Mouse (Mus musculus) heart, embryonic 15.5 days (tissue): ENCODE results near the gene Ccpg1os. TPM values are rescaled to one million over a fixed set of nuclear protein-coding genes. Genes with fewer than 3 reads are reported as not detected.

Experiments used
- ATAC-seq: fragments of 200-750 bp; cut with Nextera tagmentation; replicated peaks from 2 replicates; pipeline ENCODE4 v1.8.0; 2017; ENCODE audit warnings: low read depth, moderate TSS enrichment; ENCODE audit not compliant: insufficient number of reproducible peaks, insufficient read depth, low FRiP score
- H3K27ac ChIP-seq: fragments of 300-500 bp; sonication (generic); 2 replicates; pipeline ENCODE4 v1.5.1; 2015; ENCODE audit warnings: mild to moderate bottlenecking, inconsistent platforms
- H3K27me3 ChIP-seq: fragments of 300-500 bp; sonication (generic); 2 replicates; pipeline ENCODE4 v1.6.1; 2015; ENCODE audit warnings: inconsistent platforms
- H3K36me3 ChIP-seq: fragments of 300-500 bp; sonication (generic); 2 replicates; pipeline ENCODE4 v1.6.1; 2015; ENCODE audit warnings: mild to moderate bottlenecking, inconsistent platforms
- H3K4me1 ChIP-seq: fragments of 300-500 bp; sonication (generic); replicated peaks from 2 replicates; pipeline ENCODE4 v1.6.1; 2015; ENCODE audit warnings: inconsistent platforms
- H3K4me2 ChIP-seq: fragments of 300-500 bp; sonication (generic); 2 replicates; pipeline ENCODE4 v1.6.1; 2015; ENCODE audit warnings: inconsistent platforms, mild to moderate bottlenecking, moderate library complexity
- H3K4me3 ChIP-seq: fragments of 300-500 bp; sonication (generic); 2 replicates; pipeline ENCODE4 v1.5.1; 2015; ENCODE audit warnings: mild to moderate bottlenecking, inconsistent platforms
- H3K9ac ChIP-seq: fragments of 300-500 bp; sonication (generic); 2 replicates; pipeline ENCODE4 v1.6.1; 2015; ENCODE audit warnings: mild to moderate bottlenecking, inconsistent platforms
- H3K9me3 ChIP-seq: fragments of 300-500 bp; sonication (generic); replicated peaks from 2 replicates; pipeline ENCODE4 v1.6.1; 2016; ENCODE audit warnings: inconsistent platforms
- WGBS: fragments of 180-500 bp; shearing (Covaris S2); methylation state at CpG from one replicate; pipeline ENCODE4 v1.1.7; 2015; ENCODE audit warnings: mixed read lengths; 5-methylcytosine and 5-hydroxymethylcytosine counted together
- polyA plus RNA-seq: library from polyadenylated mRNA; unstranded; fragments of >200 nt; fragmentation: Nextera tagmentation; extraction: Ambion mirVana; gene quantifications from 2 replicates; pipeline ENCODE4 v1.2.1, GENCODE M21; 2015

Gene Ccpg1os
- 12.8 and 15.4 TPM in 2 replicates for polyA plus RNA-seq

- H3K4me2 ChIP-seq, result peak within 1 kb of the TSS; percentile 74
- H3K9me3 ChIP-seq, result no peaks in the 10 kb centered on the region
- under 1% methylated on average over 88 of the region's 88 CpGs for WGBS
- H3K27me3 ChIP-seq, result no peaks in the 10 kb centered on the region
- peak within 1 kb of the TSS; percentile 68 for H3K27ac ChIP-seq
- H3K4me3 ChIP-seq, result peak within 1 kb of the TSS; percentile 87
- peak; percentile 99 for ATAC-seq
- peak within 1 kb of the TSS; percentile 67 for H3K9ac ChIP-seq
- H3K36me3 ChIP-seq, result no peaks in the 10 kb centered on the region
- H3K4me1 ChIP-seq, result peaks cover 10% of the 10 kb centered on the region
Observed at GRCm38 (mm10) chr9:72985250-72986220, at the start of gene Ccpg1os, which contains the start of gene Ccpg1. TSS of gene Ccpg1os (minus strand) at chr9:72985382. TSS of gene Ccpg1 (plus strand) at chr9:72985429.

GRCm38 (mm10) chr9:73033406-73033805 lies 48.2 kb upstream of the Ccpg1os start:
- Histone ChIP-seq H3K4me2 (no peak overlapping the region), H3K4me3 (no peak overlapping the region), H3K36me3 (peaks cover 24% of the 10 kb centered on the region), H3K27ac (no peak overlapping the region), H3K9me3 (no peaks in the 10 kb centered on the region), H3K27me3 (no peaks in the 10 kb centered on the region), H3K4me1 (peaks cover under 1% of the 10 kb centered on the region; the same call in 1 of the 2 replicates), H3K9ac (no peak overlapping the region)
- WGBS, result 90% methylated on average over 1 of the region's 1 CpGs
- no peak for ATAC-seq

- 57% methylated on average over 4 of the region's 4 CpGs for WGBS
- Histone ChIP-seq H3K27me3 (no peaks in the 10 kb centered on the region), H3K4me3 (no peak overlapping the region), H3K4me1 (peaks cover 2% of the 10 kb centered on the region; the same call in 1 of the 2 replicates), H3K4me2 (no peak overlapping the region), H3K27ac (no peak overlapping the region), H3K36me3 (peaks cover 24% of the 10 kb centered on the region), H3K9ac (no peak overlapping the region), H3K9me3 (no peaks in the 10 kb centered on the region)
- ATAC-seq, result no peak
Observed at GRCm38 (mm10) chr9:73031421-73031820, 46.2 kb upstream of the Ccpg1os start.

- WGBS, result 88% methylated on average over 1 of the region's 1 CpGs
- H3K36me3 ChIP-seq, result peaks cover 24% of the 10 kb centered on the region
Observed at GRCm38 (mm10) chr9:73030443-73030842, 45.3 kb upstream of the Ccpg1os start.

GRCm38 (mm10) chr9:73025818-73026636 lies 40.8 kb upstream of the Ccpg1os start:
- Histone ChIP-seq H3K4me3 (0 out of 2 replicates have a peak overlapping the region, but pooled peaks have one; percentile 8), H3K9ac (no peak overlapping the region), H3K9me3 (no peaks in the 10 kb centered on the region), H3K4me1 (peaks cover 6% of the 10 kb centered on the region), H3K27ac (peak overlapping the region; percentile 67), H3K27me3 (no peaks in the 10 kb centered on the region), H3K4me2 (peak overlapping the region; percentile 48), H3K36me3 (0 out of 2 replicates have a peak, but pooled peaks cover 4% of the 10 kb centered on the region)
- peak; percentile 87 for ATAC-seq
- 19% methylated on average over 16 of the region's 17 CpGs for WGBS

More at GRCm38 (mm10) chr9:73030443-73030842, 45.3 kb upstream of the Ccpg1os start:
- peaks cover 6% of the 10 kb centered on the region for H3K4me1 ChIP-seq
- no peak overlapping the region for H3K9ac ChIP-seq
- no peak overlapping the region for H3K4me2 ChIP-seq
- no peaks in the 10 kb centered on the region for H3K27me3 ChIP-seq
- no peaks in the 10 kb centered on the region for H3K9me3 ChIP-seq
- ATAC-seq, result no peak
- no peak overlapping the region for H3K27ac ChIP-seq
- no peak overlapping the region for H3K4me3 ChIP-seq

GRCm38 (mm10) chr9:73020566-73021097 lies 35.5 kb upstream of the Ccpg1os start:
- no peak overlapping the region for H3K4me3 ChIP-seq
- 90% methylated on average over 5 of the region's 5 CpGs for WGBS
- no peak overlapping the region for H3K4me2 ChIP-seq
- ATAC-seq, result no peak
- H3K9ac ChIP-seq, result no peak overlapping the region
- H3K4me1 ChIP-seq, result no peaks in the 10 kb centered on the region
- no peak overlapping the region for H3K27ac ChIP-seq
- H3K36me3 ChIP-seq, result peaks cover 30% of the 10 kb centered on the region
- no peaks in the 10 kb centered on the region for H3K9me3 ChIP-seq
- no peaks in the 10 kb centered on the region for H3K27me3 ChIP-seq

- ATAC-seq, result no peak
- no peaks in the 10 kb centered on the region for H3K9me3 ChIP-seq
- H3K9ac ChIP-seq, result no peak overlapping the region
- no peak overlapping the region for H3K4me2 ChIP-seq
- H3K4me3 ChIP-seq, result no peak overlapping the region
- H3K27me3 ChIP-seq, result no peaks in the 10 kb centered on the region
- H3K36me3 ChIP-seq, result peaks cover 31% of the 10 kb centered on the region
- H3K4me1 ChIP-seq, result no peaks in the 10 kb centered on the region
- WGBS, result 83% methylated on average over 10 of the region's 10 CpGs
- no peak overlapping the region for H3K27ac ChIP-seq
Observed at GRCm38 (mm10) chr9:73019841-73020240, 34.7 kb upstream of the Ccpg1os start.

- Histone ChIP-seq H3K4me1 (no peaks in the 10 kb centered on the region), H3K27ac (no peak overlapping the region), H3K27me3 (no peaks in the 10 kb centered on the region), H3K36me3 (peaks cover 44% of the 10 kb centered on the region), H3K9me3 (no peaks in the 10 kb centered on the region), H3K9ac (no peak overlapping the region), H3K4me2 (no peak overlapping the region), H3K4me3 (no peak overlapping the region)
- 62% methylated on average over 13 of the region's 13 CpGs for WGBS
- no peak for ATAC-seq
Observed at GRCm38 (mm10) chr9:73014724-73015123, 29.5 kb upstream of the Ccpg1os start.

GRCm38 (mm10) chr9:73012629-73013028 lies 27.4 kb upstream of the Ccpg1os start:
- Histone ChIP-seq H3K9ac (no peak overlapping the region), H3K36me3 (peaks cover 40% of the 10 kb centered on the region), H3K4me2 (no peak overlapping the region), H3K9me3 (no peaks in the 10 kb centered on the region), H3K4me1 (no peaks in the 10 kb centered on the region), H3K4me3 (no peak overlapping the region), H3K27ac (no peak overlapping the region), H3K27me3 (no peaks in the 10 kb centered on the region)
- no peak for ATAC-seq
- WGBS, result 85% methylated on average over 4 of the region's 4 CpGs

GRCm38 (mm10) chr9:73008384-73008783 lies 23.2 kb upstream of the Ccpg1os start:
- Histone ChIP-seq H3K4me2 (no peak overlapping the region), H3K27ac (no peak overlapping the region), H3K9ac (no peak overlapping the region), H3K4me1 (no peaks in the 10 kb centered on the region), H3K9me3 (no peaks in the 10 kb centered on the region), H3K4me3 (no peak overlapping the region), H3K27me3 (no peaks in the 10 kb centered on the region), H3K36me3 (peaks cover 21% of the 10 kb centered on the region)
- ATAC-seq, result no peak
- 47% methylated on average over 3 of the region's 3 CpGs for WGBS

- Histone ChIP-seq H3K27ac (no peak overlapping the region), H3K9me3 (no peaks in the 10 kb centered on the region), H3K9ac (no peak overlapping the region), H3K4me1 (no peaks in the 10 kb centered on the region), H3K36me3 (peaks cover 8% of the 10 kb centered on the region), H3K27me3 (no peaks in the 10 kb centered on the region), H3K4me2 (no peak overlapping the region), H3K4me3 (no peak overlapping the region)
- ATAC-seq, result no peak
- 91% methylated on average over 3 of the region's 3 CpGs for WGBS
Observed at GRCm38 (mm10) chr9:73006175-73006574, 21.0 kb upstream of the Ccpg1os start.
